10 mouse cellular contexts compared by ENCODE assay signal in genomic region chr15:37041214-37041613, GRCm38 (mm10). TPM values are rescaled to one million over a fixed set of nuclear protein-coding genes. Genes with fewer than 3 reads are reported as not detected.
DNase-seq lines count a peak whose midpoint lies in the region; ATAC-seq and TF ChIP-seq lines count a peak whose summit lies in the region.
"Had no signal": no experiment of that assay in that cellular context is flagged by ENCODE, and none has a peak within 500 bp of the region (broad histone marks: within the 10 kb centered on the region; RNA-seq: fewer than 3 reads in every experiment).

No protein-coding gene starts in this region.

- no peaks in the 10 kb centered on the region for H3K27me3 ChIP-seq in hindbrain, postnatal 0 days (ENCODE audit: insufficient read depth, low read length)
- no peaks in the 10 kb centered on the region for H3K27me3 ChIP-seq in hindbrain, embryonic 13.5 days
- H3K27me3 ChIP-seq in intestine, embryonic 16.5 days (replicated peaks; ENCODE audit: control insufficient read depth, insufficient read depth, low read length) = no peaks in the 10 kb centered on the region
- H3K27me3 ChIP-seq: neural tube, embryonic 13.5 days had no signal

- 0 out of 2 replicates have a peak, but pooled peaks cover 4% of the 10 kb centered on the region for H3K4me1 ChIP-seq in hindbrain, postnatal 0 days (ENCODE audit: insufficient read depth, low read length)
- peaks cover 14% of the 10 kb centered on the region for H3K4me1 ChIP-seq in hindbrain, embryonic 13.5 days (replicated peaks)
- no peaks in the 10 kb centered on the region for H3K4me1 ChIP-seq in intestine, embryonic 16.5 days (ENCODE audit: control insufficient read depth, insufficient read depth, low read length)

- WGBS in hindbrain, postnatal 0 days = 57% methylated on average over 5 of the region's 5 CpGs
- WGBS in hindbrain, embryonic 13.5 days = 88% methylated on average over 5 of the region's 5 CpGs
- 83% methylated on average over 5 of the region's 5 CpGs for WGBS in intestine, embryonic 16.5 days

- peak; percentile 70 for DNase-seq in hindbrain, postnatal 0 days (ENCODE audit: low spot score)
- DNase-seq in adrenal gland, postnatal 25 days = peak; percentile 24
- peak; percentile 37 to 66 for DNase-seq in cerebellum, postnatal 25 days
- DNase-seq in layer of hippocampus, postnatal 10 days (ENCODE audit: low spot score in 2 of 2) = peak; percentile 68 to 78
- DNase-seq in urinary bladder, postnatal 25 days (ENCODE audit: low spot score) = no peak
- DNase-seq in spleen, postnatal 36 days (ENCODE audit: low spot score in 2 of 2) = no peak

- peak; percentile 62; the same call in 1 of the 2 replicates for ATAC-seq in hindbrain, postnatal 0 days
- no peak for ATAC-seq in hindbrain, embryonic 13.5 days (ENCODE audit: low FRiP score)
- no peak for ATAC-seq in intestine, embryonic 16.5 days

- no peak overlapping the region for H3K4me3 ChIP-seq in hindbrain, postnatal 0 days (ENCODE audit: low read length)
- H3K4me3 ChIP-seq in hindbrain, embryonic 13.5 days = no peak overlapping the region
- no peak overlapping the region for H3K4me3 ChIP-seq in intestine, embryonic 16.5 days (ENCODE audit: low read length)
- H3K4me3 ChIP-seq: neural tube, embryonic 13.5 days had no signal

- TF ChIP-seq CTCF in hindbrain, postnatal 0 days (IDR thresholded peaks at IDR 0.05; ENCODE audit: low read depth) = no peak; the same call in 1 of the 2 replicates

- no peaks in the 10 kb centered on the region for H3K36me3 ChIP-seq in hindbrain, postnatal 0 days (ENCODE audit: insufficient read depth, low read length)
- H3K36me3 ChIP-seq in hindbrain, embryonic 13.5 days = no peaks in the 10 kb centered on the region
- no peaks in the 10 kb centered on the region for H3K36me3 ChIP-seq in intestine, embryonic 16.5 days (ENCODE audit: control insufficient read depth, insufficient read depth, low read length)
- H3K36me3 ChIP-seq: G1E; neural tube, embryonic 13.5 days had no signal

- H3K9me3 ChIP-seq in hindbrain, postnatal 0 days (ENCODE audit: low read length) = no peaks in the 10 kb centered on the region
- no peaks in the 10 kb centered on the region for H3K9me3 ChIP-seq in hindbrain, embryonic 13.5 days
- no peaks in the 10 kb centered on the region for H3K9me3 ChIP-seq in intestine, embryonic 16.5 days (ENCODE audit: control insufficient read depth, low read length)
- H3K9me3 ChIP-seq: G1E; neural tube, embryonic 13.5 days had no signal

- no peak overlapping the region for H3K9ac ChIP-seq in hindbrain, postnatal 0 days (replicated peaks; ENCODE audit: low read length)
- H3K9ac ChIP-seq in hindbrain, embryonic 13.5 days = no peak overlapping the region
- no peak overlapping the region for H3K9ac ChIP-seq in intestine, embryonic 16.5 days (ENCODE audit: low read depth, low read length)
- H3K9ac ChIP-seq: neural tube, embryonic 13.5 days had no signal

- H3K4me2 ChIP-seq in hindbrain, postnatal 0 days (ENCODE audit: low read depth, low read length) = no peak overlapping the region
- no peak overlapping the region for H3K4me2 ChIP-seq in hindbrain, embryonic 13.5 days
- H3K4me2 ChIP-seq in intestine, embryonic 16.5 days (ENCODE audit: low read depth, low read length) = no peak overlapping the region
- H3K4me2 ChIP-seq: neural tube, embryonic 13.5 days had no signal

- H3K27ac ChIP-seq in hindbrain, postnatal 0 days = peak overlapping the region; percentile 23; the same call in 1 of the 2 replicates
- no peak overlapping the region for H3K27ac ChIP-seq in hindbrain, embryonic 13.5 days
- no peak overlapping the region for H3K27ac ChIP-seq in intestine, embryonic 16.5 days (ENCODE audit: low read length)
- H3K27ac ChIP-seq: neural tube, embryonic 13.5 days had no signal

RNA-seq across cellular contexts. Expression of gene Zfp706, which starts 33.6 kb away (rescaled TPM):
- 57.2 and 61.8 TPM in 2 replicates for total RNA-seq in hindbrain, postnatal 0 days (2014; rRNA removed)
- polyA plus RNA-seq in hindbrain, postnatal 0 days (2015; fragmentation: Nextera tagmentation; extraction: Ambion mirVana) = 463 and 467 TPM in 2 replicates
- 446 and 459 TPM in 2 replicates for polyA plus RNA-seq in hindbrain, embryonic 13.5 days (2015; fragmentation: Nextera tagmentation; extraction: Ambion mirVana)
- 164 and 201 TPM in 2 replicates for total RNA-seq in adrenal gland, postnatal 25 days (2021)
- 100 to 1,000 TPM; 249 to 317 TPM for total RNA-seq in layer of hippocampus, postnatal 10 days (2021)
- 613 and 620 TPM in 2 replicates for polyA plus RNA-seq in intestine, embryonic 16.5 days (2015; fragmentation: Nextera tagmentation; extraction: Ambion mirVana)

Comparison
In these comparisons a context has a peak if more than half of its experiments do, and no peak if none do; other contexts are left out.
1. DNase-seq: peak in hindbrain, postnatal 0 days (single experiment), adrenal gland, postnatal 25 days (single experiment), cerebellum, postnatal 25 days (2 of 2) and layer of hippocampus, postnatal 10 days (2 of 2); none in urinary bladder, postnatal 25 days (single experiment) and spleen, postnatal 36 days (0 of 2).